Mouse (Mus musculus): Measurements from ENCODE around the gene AB124611.
"Not testable (repeated sequence)": the region's sequence is repeated elsewhere in the genome, so short reads cannot be mapped to it uniquely, and the experiment has no call there.

Gene AB124611

GRCm38 (mm10) chr9:21525937-21526633 is at the start of gene AB124611:
Gene AB124611, plus strand, starts transcription at chr9:21526176.
- no peak for DNase-seq (ENCODE audit: extremely low read depth, low read depth, low spot score)

- DNase-seq (ENCODE audit: extremely low read depth, low read depth, low spot score) = no peak
These were observed 48.3 kb upstream of the AB124611 start for GRCm38 (mm10) chr9:21477707-21478106.

GRCm38 (mm10) chr9:21484065-21484464 is 41.9 kb upstream of the AB124611 start:
- no peak for DNase-seq (ENCODE audit: extremely low read depth, low read depth, low spot score)

- DNase-seq (ENCODE audit: extremely low read depth, low read depth, low spot score) = not testable (repeated sequence)
These were observed 37.7 kb upstream of the AB124611 start for GRCm38 (mm10) chr9:21488246-21488645.

GRCm38 (mm10) chr9:21490696-21491095 is 35.3 kb upstream of the AB124611 start:
- no peak for DNase-seq (ENCODE audit: extremely low read depth, low read depth, low spot score)

GRCm38 (mm10) chr9:21493907-21494306 is 32.1 kb upstream of the AB124611 start:
- no peak for DNase-seq (ENCODE audit: extremely low read depth, low read depth, low spot score)

- DNase-seq (ENCODE audit: extremely low read depth, low read depth, low spot score) = no peak
These were observed 31.2 kb upstream of the AB124611 start for GRCm38 (mm10) chr9:21494726-21495125.

- DNase-seq (ENCODE audit: extremely low read depth, low read depth, low spot score) = no peak
These were observed 29.5 kb upstream of the AB124611 start for GRCm38 (mm10) chr9:21496308-21497049.

- no peak for DNase-seq (ENCODE audit: extremely low read depth, low read depth, low spot score)
These were observed 28.9 kb upstream of the AB124611 start for GRCm38 (mm10) chr9:21497050-21497542.

GRCm38 (mm10) chr9:21497664-21498063 is 28.3 kb upstream of the AB124611 start:
- no peak for DNase-seq (ENCODE audit: extremely low read depth, low read depth, low spot score)

- no peak for DNase-seq (ENCODE audit: extremely low read depth, low read depth, low spot score)
These were observed 27.6 kb upstream of the AB124611 start for GRCm38 (mm10) chr9:21498284-21498902.

GRCm38 (mm10) chr9:21503352-21503751 is 22.6 kb upstream of the AB124611 start:
- DNase-seq (ENCODE audit: extremely low read depth, low read depth, low spot score) = no peak

- no peak for DNase-seq (ENCODE audit: extremely low read depth, low read depth, low spot score)
These were observed 20.2 kb upstream of the AB124611 start for GRCm38 (mm10) chr9:21505767-21506166.

- no peak for DNase-seq (ENCODE audit: extremely low read depth, low read depth, low spot score)
These were observed 18.1 kb upstream of the AB124611 start for GRCm38 (mm10) chr9:21507753-21508430.

- no peak for DNase-seq (ENCODE audit: extremely low read depth, low read depth, low spot score)
These were observed 17.0 kb upstream of the AB124611 start for GRCm38 (mm10) chr9:21508871-21509404.

- DNase-seq (ENCODE audit: extremely low read depth, low read depth, low spot score) = peak; percentile 68
These were observed 15.9 kb upstream of the AB124611 start, which contains the start of gene Tmed1 for GRCm38 (mm10) chr9:21509772-21510688. Gene Tmed1, minus strand, starts transcription at chr9:21510252.

GRCm38 (mm10) chr9:21510689-21511015 is 15.3 kb upstream of the AB124611 start:
- DNase-seq (ENCODE audit: extremely low read depth, low read depth, low spot score) = no peak

GRCm38 (mm10) chr9:21511052-21511451 is 14.9 kb upstream of the AB124611 start:
- no peak for DNase-seq (ENCODE audit: extremely low read depth, low read depth, low spot score)

GRCm38 (mm10) chr9:21513466-21513865 is 12.5 kb upstream of the AB124611 start:
- DNase-seq (ENCODE audit: extremely low read depth, low read depth, low spot score) = no peak

- DNase-seq (ENCODE audit: extremely low read depth, low read depth, low spot score) = peak; percentile 67
These were observed 8.0 kb upstream of the AB124611 start for GRCm38 (mm10) chr9:21517947-21518495.

All from fat pad, adult 2 months (tissue).